Mouse (Mus musculus): ENCODE measurements around the gene Fbxw8. TPM values are rescaled to one million over a fixed set of nuclear protein-coding genes. Genes with fewer than 3 reads are reported as not detected.
A peak's percentile ranks its signal among the peaks of the same experiment; 100 is the strongest.

Fbxw8 gene
- polyA plus RNA-seq, 2 experiments, result 6.2 to 10.8 TPM

DNA sequence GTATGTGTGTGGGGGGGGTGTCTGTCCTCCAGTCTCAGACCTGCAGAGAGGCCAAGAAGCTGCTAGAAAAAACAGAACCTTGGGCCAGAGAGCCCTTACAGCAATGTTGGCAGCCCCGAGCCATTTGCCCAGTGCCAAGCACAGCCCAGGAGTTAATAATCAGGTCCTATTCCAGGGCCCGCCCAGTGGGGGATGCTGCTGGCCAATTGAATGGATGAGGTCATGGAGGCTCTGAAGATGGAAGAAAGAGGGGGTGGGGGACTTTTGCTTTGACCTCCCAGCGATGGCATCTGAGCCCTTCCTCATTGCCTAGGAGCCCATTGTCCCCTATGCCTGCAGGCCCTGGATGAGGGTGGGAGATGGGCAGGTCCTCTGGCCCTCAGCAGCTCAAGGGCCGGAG lies 123.8 kb downstream of the Fbxw8 start:
- Histone ChIP-seq H3K9me3 (ENCODE audit: control insufficient read depth, low read length) (no peaks in the 10 kb centered on the region), H3K4me1 (replicated peaks; ENCODE audit: control insufficient read depth in 2 of 2, insufficient read depth in 2 of 2, low read length in 1 of 2) (no peaks in the 10 kb centered on the region), H3K27ac (no peak overlapping the region), H3K36me3 (replicated peaks; ENCODE audit: control insufficient read depth, insufficient read depth, low read depth) (no peaks in the 10 kb centered on the region), H3K27me3 (ENCODE audit: control insufficient read depth, insufficient read depth, low read length) (peaks cover 32% of the 10 kb centered on the region), H3K9ac (replicated peaks) (no peak overlapping the region), H3K4me2 (ENCODE audit: low read depth) (no peak overlapping the region), H3K4me3 (ENCODE audit: insufficient read depth in 1 of 2, low read depth in 2 of 2, low read length in 2 of 2) (no peak overlapping the region)
- TF ChIP-seq EP300 (IDR thresholded peaks at IDR 0.05; ENCODE audit: low read depth), result no peak
- no peak for TF ChIP-seq CTCF (IDR thresholded peaks at IDR 0.05; ENCODE audit: low read depth)
- DNase-seq (ENCODE audit: low read depth in 3 of 3, low spot score in 3 of 3) (no peak), ATAC-seq (ENCODE audit: insufficient read depth) (no peak)
- WGBS (ENCODE audit: insufficient replicate concordance), result 51% methylated on average over 4 of the region's 4 CpGs

DNA sequence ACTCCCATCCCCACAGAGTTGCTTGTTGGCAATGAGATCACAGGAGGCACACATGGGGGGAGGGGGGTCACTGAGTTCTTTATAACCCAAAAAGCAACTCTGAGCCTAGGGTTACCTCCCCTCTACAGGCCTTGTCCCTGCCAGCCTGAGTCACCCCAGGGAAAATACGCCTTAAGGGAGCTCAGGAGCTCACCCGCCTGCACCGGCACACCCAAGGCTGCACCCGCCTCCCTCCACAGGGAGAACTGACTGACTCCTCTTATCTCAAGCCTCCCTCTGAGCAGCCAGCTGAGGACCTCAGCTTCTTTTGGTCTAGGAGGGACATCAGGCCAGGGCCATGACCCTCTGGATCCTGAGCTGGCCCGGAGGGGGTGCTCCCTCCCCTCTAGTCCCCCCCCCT lies 124.2 kb downstream of the Fbxw8 start:
- WGBS (ENCODE audit: insufficient replicate concordance), result 14% methylated on average over 5 of the region's 5 CpGs
- no peak for TF ChIP-seq EP300 (IDR thresholded peaks at IDR 0.05; ENCODE audit: low read depth)
- no peak for TF ChIP-seq CTCF (IDR thresholded peaks at IDR 0.05; ENCODE audit: low read depth)
- Histone ChIP-seq H3K4me2 (ENCODE audit: low read depth) (no peak overlapping the region), H3K4me1 (replicated peaks; ENCODE audit: control insufficient read depth in 2 of 2, insufficient read depth in 2 of 2, low read length in 1 of 2) (no peaks in the 10 kb centered on the region), H3K27me3 (ENCODE audit: control insufficient read depth, insufficient read depth, low read length) (peaks cover 36% of the 10 kb centered on the region), H3K4me3 (ENCODE audit: insufficient read depth in 1 of 2, low read depth in 2 of 2, low read length in 2 of 2) (no peak overlapping the region), H3K36me3 (replicated peaks; ENCODE audit: control insufficient read depth, insufficient read depth, low read depth) (no peaks in the 10 kb centered on the region), H3K27ac (no peak overlapping the region), H3K9me3 (ENCODE audit: control insufficient read depth, low read length) (no peaks in the 10 kb centered on the region), H3K9ac (replicated peaks) (no peak overlapping the region)
- ATAC-seq (ENCODE audit: insufficient read depth) (no peak), DNase-seq (ENCODE audit: low read depth in 3 of 3, low spot score in 3 of 3) (no peak)

GRCm38 (mm10) chr5:118030022-118030675 lies 125.1 kb downstream of the Fbxw8 start:
- Histone ChIP-seq H3K4me2 (ENCODE audit: low read depth) (no peak overlapping the region), H3K4me1 (replicated peaks; ENCODE audit: control insufficient read depth in 2 of 2, insufficient read depth in 2 of 2, low read length in 1 of 2) (no peaks in the 10 kb centered on the region), H3K36me3 (replicated peaks; ENCODE audit: control insufficient read depth, insufficient read depth, low read depth) (no peaks in the 10 kb centered on the region), H3K9ac (replicated peaks) (no peak overlapping the region), H3K4me3 (ENCODE audit: insufficient read depth in 1 of 2, low read depth in 2 of 2, low read length in 2 of 2) (no peak overlapping the region), H3K27me3 (ENCODE audit: control insufficient read depth, insufficient read depth, low read length) (peaks cover 42% of the 10 kb centered on the region), H3K27ac (no peak overlapping the region), H3K9me3 (ENCODE audit: control insufficient read depth, low read length) (no peaks in the 10 kb centered on the region)
- ATAC-seq (ENCODE audit: insufficient read depth), result no peak
- no peak for DNase-seq (ENCODE audit: low read depth in 3 of 3, low spot score in 3 of 3)
- WGBS (ENCODE audit: insufficient replicate concordance), result 68% methylated on average over 9 of the region's 9 CpGs
- TF ChIP-seq EP300 (IDR thresholded peaks at IDR 0.05; ENCODE audit: low read depth) (no peak), CTCF (IDR thresholded peaks at IDR 0.05; ENCODE audit: low read depth) (no peak)

- no peak for ATAC-seq (ENCODE audit: insufficient read depth)
- no peak overlapping the region for H3K27ac ChIP-seq
- no peaks in the 10 kb centered on the region for H3K4me1 ChIP-seq (replicated peaks; ENCODE audit: control insufficient read depth in 2 of 2, insufficient read depth in 2 of 2, low read length in 1 of 2)
- H3K4me3 ChIP-seq (ENCODE audit: insufficient read depth in 1 of 2, low read depth in 2 of 2, low read length in 2 of 2), result peak overlapping the region; percentile 23 to 48; a peak in 3 of 4 replicates
- peak overlapping the region; percentile 63 for H3K4me2 ChIP-seq (ENCODE audit: low read depth)
- WGBS (ENCODE audit: insufficient replicate concordance), result 1% methylated on average over 10 of the region's 10 CpGs
- DNase-seq (ENCODE audit: low read depth in 3 of 3, low spot score in 3 of 3), result no peak
- no peaks in the 10 kb centered on the region for H3K36me3 ChIP-seq (replicated peaks; ENCODE audit: control insufficient read depth, insufficient read depth, low read depth)
- TF ChIP-seq CTCF (IDR thresholded peaks at IDR 0.05; ENCODE audit: low read depth), result no peak
- no peaks in the 10 kb centered on the region for H3K9me3 ChIP-seq (ENCODE audit: control insufficient read depth, low read length)
- no peak overlapping the region for H3K9ac ChIP-seq (replicated peaks)
- peaks cover 42% of the 10 kb centered on the region for H3K27me3 ChIP-seq (ENCODE audit: control insufficient read depth, insufficient read depth, low read length)
Measured at GRCm38 (mm10) chr5:118029420-118029819, 125.8 kb downstream of the Fbxw8 start.

DNA sequence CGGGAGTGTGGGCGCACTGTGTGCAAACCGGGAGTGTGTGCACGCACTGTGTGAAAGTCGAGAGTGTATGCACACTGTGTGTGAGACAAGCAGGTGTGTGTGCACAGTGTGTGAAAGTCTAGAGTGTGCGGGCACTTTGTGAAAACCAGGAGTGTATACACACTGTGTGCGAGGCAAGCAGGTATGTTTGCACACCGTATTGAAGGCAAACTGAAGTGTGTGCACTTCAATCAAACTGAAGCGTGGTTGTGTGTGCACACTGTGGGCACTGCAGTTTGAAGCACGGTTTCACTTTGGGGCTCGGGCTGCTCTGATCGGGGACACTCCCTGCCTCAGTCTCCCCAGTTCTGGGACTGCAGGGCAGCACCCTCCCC lies 126.2 kb downstream of the Fbxw8 start:
- DNase-seq (ENCODE audit: low read depth in 3 of 3, low spot score in 3 of 3) (no peak), ATAC-seq (ENCODE audit: insufficient read depth) (no peak)
- Histone ChIP-seq H3K36me3 (replicated peaks; ENCODE audit: control insufficient read depth, insufficient read depth, low read depth) (no peaks in the 10 kb centered on the region), H3K27me3 (ENCODE audit: control insufficient read depth, insufficient read depth, low read length) (peaks cover 42% of the 10 kb centered on the region), H3K4me1 (replicated peaks; ENCODE audit: control insufficient read depth in 2 of 2, insufficient read depth in 2 of 2, low read length in 1 of 2) (no peaks in the 10 kb centered on the region), H3K27ac (no peak overlapping the region), H3K4me2 (ENCODE audit: low read depth) (peak overlapping the region; percentile 63), H3K9me3 (ENCODE audit: control insufficient read depth, low read length) (no peaks in the 10 kb centered on the region), H3K4me3 (ENCODE audit: insufficient read depth in 1 of 2, low read depth in 2 of 2, low read length in 2 of 2) (peak overlapping the region; percentile 23 to 48), H3K9ac (replicated peaks) (no peak overlapping the region)
- 4% methylated on average over 12 of the region's 12 CpGs for WGBS (ENCODE audit: insufficient replicate concordance)
- TF ChIP-seq EP300 (IDR thresholded peaks at IDR 0.05; ENCODE audit: low read depth) (no peak), CTCF (IDR thresholded peaks at IDR 0.05; ENCODE audit: low read depth) (no peak)

Data from liver, embryonic 14.5 days (tissue).